Mouse (Mus musculus): ENCODE data around the gene Olfr1497.

- TF ChIP-seq USF1 (IDR thresholded peaks at IDR 0.05; ENCODE audit: low read depth, low read length): no peak
- TF ChIP-seq RCOR1 (IDR thresholded peaks at IDR 0.05; ENCODE audit: low read depth, low read length): no peak
- TF ChIP-seq EP300 (IDR thresholded peaks at IDR 0.05; ENCODE audit: low read depth in 1 of 2, low read length in 2 of 2): no peak
- TF ChIP-seq RAD21 (IDR thresholded peaks at IDR 0.05; ENCODE audit: low read depth, low read length): no peak
- no peak for TF ChIP-seq MAFK (IDR thresholded peaks at IDR 0.05; ENCODE audit: borderline replicate concordance, low read depth, low read length)
- no peak for TF ChIP-seq GATA1 (IDR thresholded peaks at IDR 0.05; ENCODE audit: low read depth, low read length)
- no peak for TF ChIP-seq CTCF (IDR thresholded peaks at IDR 0.05 in 2 of 3, conservative IDR thresholded peaks at IDR 0.05 in 1 of 3; ENCODE audit: control insufficient read depth in 1 of 3, insufficient read depth in 1 of 3, low read depth in 2 of 3, low read length in 3 of 3, poor library complexity in 1 of 3, severe bottlenecking in 1 of 3)
- no peak for TF ChIP-seq NELFE (IDR thresholded peaks at IDR 0.05; ENCODE audit: low read depth, low read length)
- no peak for TF ChIP-seq POLR2A (IDR thresholded peaks at IDR 0.05; ENCODE audit: control insufficient read depth in 1 of 2, insufficient read depth in 1 of 2, low read depth in 1 of 2, low read length in 2 of 2, poor library complexity in 1 of 2)
- TF ChIP-seq ELF1 (IDR thresholded peaks at IDR 0.05; ENCODE audit: low read depth, low read length): no peak
- no peak for TF ChIP-seq JUND (IDR thresholded peaks at IDR 0.05; ENCODE audit: low read depth, low read length)
Observed at GRCm38 (mm10) chr19:13828447-13828846, 30.4 kb upstream of the Olfr1497 start.

Data from MEL (cell line).